Mouse (Mus musculus) forebrain, embryonic 10.5 days (tissue): ENCODE measurements around the gene Piezo1. TPM values are rescaled to one million over a fixed set of nuclear protein-coding genes. Genes with fewer than 3 reads are reported as not detected.
A peak's percentile ranks its signal among the peaks of the same experiment; 100 is the strongest.

ENCODE experiments used
- DNase-seq: peaks from one replicate; pipeline ENCODE4 v3.0.0-alpha.2; 2017; ENCODE audit warnings: low spot score; ENCODE audit errors: extremely low spot score
- H3K27ac ChIP-seq: fragments of 300-500 bp; sonication (generic); 2 replicates; pipeline ENCODE4 v1.5.1; 2016; ENCODE audit warnings: mild to moderate bottlenecking
- H3K27me3 ChIP-seq: fragments of 300-500 bp; sonication (generic); 2 replicates; pipeline ENCODE4 v1.6.1; 2016; ENCODE audit warnings: mild to moderate bottlenecking; ENCODE audit not compliant: poor library complexity, severe bottlenecking
- H3K36me3 ChIP-seq: fragments of 300-500 bp; sonication (generic); replicated peaks from 2 replicates; pipeline ENCODE4 v1.6.1; 2016; ENCODE audit warnings: mild to moderate bottlenecking, moderate library complexity
- H3K4me1 ChIP-seq: fragments of 300-500 bp; sonication (generic); 2 replicates; pipeline ENCODE4 v1.6.1; 2016
- H3K4me3 ChIP-seq: fragments of 300-500 bp; sonication (generic); 2 replicates; pipeline ENCODE4 v1.5.1; 2016; ENCODE audit warnings: mild to moderate bottlenecking, moderate library complexity
- H3K9me3 ChIP-seq: fragments of 300-500 bp; sonication (generic); 2 replicates; pipeline ENCODE4 v1.6.1; 2016; ENCODE audit warnings: mild to moderate bottlenecking, moderate library complexity
- WGBS: fragments of 180-500 bp; shearing (Covaris S2); methylation state at CpG from one replicate; pipeline ENCODE4 v1.1.7; 2016; 5-methylcytosine and 5-hydroxymethylcytosine counted together
- polyA plus RNA-seq: library from polyadenylated mRNA; unstranded; fragments of >200 nt; fragmentation: Nextera tagmentation; extraction: Ambion mirVana; gene quantifications from 2 replicates; pipeline ENCODE4 v1.2.1, GENCODE M21; 2016

Piezo1 gene
- polyA plus RNA-seq, 1 experiment from 2014 or later: 6.1 TPM

DNA sequence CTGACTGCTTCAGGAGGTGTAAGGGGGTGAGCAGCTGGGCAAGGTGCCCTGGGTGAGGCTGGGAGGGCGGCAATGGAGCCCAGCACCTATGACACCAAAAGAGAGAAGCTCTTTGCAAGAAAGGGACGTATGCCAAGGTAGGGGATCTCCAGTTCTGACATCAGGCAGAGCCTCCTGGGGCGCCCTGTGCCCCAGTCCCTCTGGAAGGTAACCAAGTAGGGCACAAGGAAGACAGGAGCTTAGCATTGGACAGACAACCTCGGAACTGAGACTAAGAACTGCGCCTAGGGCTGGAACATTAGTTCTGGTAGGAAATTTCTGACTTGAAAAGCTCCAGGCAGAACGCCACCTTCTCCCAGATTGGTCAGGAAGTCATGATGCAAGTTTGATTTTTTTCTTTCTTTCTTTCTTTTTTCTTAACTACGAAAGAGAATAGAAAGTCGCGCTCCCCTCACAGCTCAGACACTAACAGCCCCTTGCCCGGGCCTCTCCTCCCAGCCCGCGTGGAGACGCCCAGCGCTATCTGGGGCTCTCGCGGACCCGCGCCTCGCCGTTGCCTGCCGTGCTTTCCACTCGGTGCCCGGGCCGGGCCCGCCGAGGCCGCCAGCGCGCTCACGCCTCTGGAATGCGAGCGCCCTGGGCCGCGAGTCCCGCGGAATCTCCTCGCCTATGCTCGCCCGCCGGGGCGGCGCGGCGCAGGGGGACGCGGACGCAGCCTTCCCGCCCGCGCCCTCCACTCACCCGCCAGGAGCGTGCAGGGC, 715 bp downstream of the Piezo1 start:
- no peaks in the 10 kb centered on the region for H3K9me3 ChIP-seq
- DNase-seq: peak; percentile 59
- peaks cover 38% of the 10 kb centered on the region for H3K27me3 ChIP-seq
- peaks cover 6% of the 10 kb centered on the region; the same call in 1 of the 2 replicates for H3K36me3 ChIP-seq
- WGBS: 4% methylated on average over 52 of the region's 52 CpGs
- peak overlapping the region; percentile 68 for H3K4me3 ChIP-seq
- peak overlapping the region; percentile 91 for H3K27ac ChIP-seq
- peaks cover 56% of the 10 kb centered on the region for H3K4me1 ChIP-seq

DNA sequence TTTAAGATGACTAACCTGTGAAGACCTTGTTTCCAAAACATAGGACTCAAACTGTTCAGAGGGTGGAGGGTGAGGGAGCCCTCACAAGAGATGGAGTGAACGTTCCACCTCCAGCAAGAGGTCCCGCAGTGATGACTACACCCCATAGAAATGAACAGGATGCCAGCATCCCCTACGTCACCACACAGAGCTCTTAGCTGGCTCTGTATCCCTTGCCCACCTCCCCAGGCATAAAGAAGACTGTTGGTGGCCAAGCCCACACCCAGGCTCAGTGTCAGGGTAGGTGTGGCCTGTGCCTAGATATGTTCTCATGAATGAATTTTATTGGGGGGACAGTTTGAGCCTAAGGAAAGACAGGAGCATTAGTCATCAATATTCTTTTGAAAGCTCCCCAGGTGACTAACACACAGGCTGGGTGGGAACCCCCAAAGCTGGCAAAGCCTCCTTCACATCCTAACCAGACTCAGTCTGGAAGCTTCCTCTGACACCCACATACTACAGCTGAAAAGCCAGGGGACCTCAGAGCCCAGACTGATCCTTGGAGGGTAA, 2.2 kb downstream of the Piezo1 start:
- peaks cover 38% of the 10 kb centered on the region for H3K27me3 ChIP-seq
- peaks cover 56% of the 10 kb centered on the region for H3K4me1 ChIP-seq
- H3K9me3 ChIP-seq: no peaks in the 10 kb centered on the region
- WGBS: 91% methylated on average over 3 of the region's 3 CpGs
- H3K4me3 ChIP-seq: peak overlapping the region; percentile 68; the same call in 1 of the 2 replicates
- H3K27ac ChIP-seq: no peak overlapping the region
- H3K36me3 ChIP-seq: peaks cover 6% of the 10 kb centered on the region; the same call in 1 of the 2 replicates
- no peak for DNase-seq

DNA sequence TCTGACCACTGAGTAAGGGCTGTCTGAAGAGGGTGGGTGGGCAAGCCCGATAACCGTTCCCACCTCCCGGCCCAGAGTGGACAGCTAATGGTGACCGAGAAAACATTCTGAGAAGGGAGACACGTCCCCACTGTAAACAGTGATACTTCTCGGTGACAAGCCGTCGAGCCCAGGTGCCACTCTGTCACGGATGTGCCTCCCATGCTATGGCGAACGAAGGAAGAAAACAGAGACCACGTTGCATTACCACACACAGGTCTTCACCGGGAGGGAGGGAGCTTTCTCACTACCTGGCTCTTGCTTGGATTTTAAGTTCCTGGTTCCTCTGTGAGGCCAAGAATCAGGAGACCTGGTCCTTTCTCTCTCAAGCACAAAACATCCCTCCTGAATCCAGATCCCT, 2.8 kb downstream of the Piezo1 start:
- Histone ChIP-seq H3K9me3 (no peaks in the 10 kb centered on the region), H3K4me3 (peak overlapping the region; percentile 7), H3K27me3 (peaks cover 38% of the 10 kb centered on the region), H3K36me3 (peaks cover 6% of the 10 kb centered on the region; the same call in 1 of the 2 replicates), H3K4me1 (peaks cover 56% of the 10 kb centered on the region), H3K27ac (peak overlapping the region; percentile 74; the same call in 1 of the 2 replicates)
- WGBS: 77% methylated on average over 13 of the region's 13 CpGs
- no peak for DNase-seq

DNA sequence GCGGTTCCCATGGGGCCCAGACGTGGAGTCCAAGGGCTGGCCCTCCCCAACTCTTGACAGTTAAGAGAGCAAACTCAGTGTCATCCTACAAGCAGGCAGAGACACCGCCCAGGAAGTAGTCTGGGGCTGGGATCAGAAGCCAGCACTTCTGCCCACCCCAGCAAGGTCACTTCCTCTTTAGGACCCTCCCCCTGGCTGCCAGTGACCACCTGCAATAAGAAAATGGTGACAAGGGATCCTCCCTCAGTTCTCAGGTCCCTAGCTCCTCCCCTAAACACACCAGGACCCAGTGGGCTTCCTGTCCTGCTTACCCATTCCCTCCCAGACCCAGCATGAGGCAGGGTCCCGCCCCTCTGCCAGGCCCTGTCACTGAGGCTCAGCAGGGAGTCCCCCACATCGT, 3.3 kb downstream of the Piezo1 start:
- Histone ChIP-seq H3K4me3 (peak overlapping the region; percentile 31), H3K36me3 (peaks cover 6% of the 10 kb centered on the region; the same call in 1 of the 2 replicates), H3K27me3 (peaks cover 38% of the 10 kb centered on the region), H3K4me1 (peaks cover 56% of the 10 kb centered on the region), H3K9me3 (no peaks in the 10 kb centered on the region), H3K27ac (peak overlapping the region; percentile 74)
- no peak for DNase-seq
- WGBS: 34% methylated on average over 5 of the region's 5 CpGs

DNA sequence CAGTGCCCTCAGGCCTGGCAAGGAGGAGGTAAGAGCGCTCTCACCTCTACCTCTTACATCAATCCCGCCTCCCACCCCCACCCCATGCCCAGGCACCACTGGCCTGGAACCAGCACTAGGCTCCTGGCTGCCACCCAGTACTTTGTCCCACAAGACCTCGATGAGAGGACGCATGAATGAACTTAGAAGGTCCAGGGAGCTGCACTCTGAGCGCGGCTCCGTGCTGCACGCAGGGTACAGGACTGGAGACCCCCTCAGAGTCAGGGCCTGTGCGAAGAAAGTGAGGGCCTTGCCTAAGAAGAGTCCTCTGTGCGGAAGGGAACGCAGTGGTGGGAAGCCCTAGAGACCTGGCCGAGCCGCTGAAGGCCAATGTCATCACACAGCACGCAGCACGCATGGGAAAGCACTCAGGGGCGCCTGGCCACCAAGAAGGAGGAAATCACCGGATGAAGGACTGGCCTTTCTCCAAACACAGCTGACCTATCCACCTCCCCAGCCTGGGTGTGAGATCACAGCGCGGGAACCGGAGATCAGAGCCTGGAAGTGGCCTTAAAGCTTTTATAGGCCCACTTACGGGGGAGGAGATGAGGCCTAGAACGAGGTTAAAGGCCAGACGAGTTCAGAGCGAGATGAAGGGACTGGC, 4.2 kb downstream of the Piezo1 start:
- Histone ChIP-seq H3K4me3 (peak overlapping the region; percentile 31; the same call in 1 of the 2 replicates), H3K27ac (peak overlapping the region; percentile 74), H3K27me3 (peaks cover 34% of the 10 kb centered on the region), H3K36me3 (peaks cover 6% of the 10 kb centered on the region; the same call in 1 of the 2 replicates), H3K9me3 (no peaks in the 10 kb centered on the region), H3K4me1 (peaks cover 56% of the 10 kb centered on the region)
- WGBS: 81% methylated on average over 24 of the region's 24 CpGs
- DNase-seq: no peak

DNA sequence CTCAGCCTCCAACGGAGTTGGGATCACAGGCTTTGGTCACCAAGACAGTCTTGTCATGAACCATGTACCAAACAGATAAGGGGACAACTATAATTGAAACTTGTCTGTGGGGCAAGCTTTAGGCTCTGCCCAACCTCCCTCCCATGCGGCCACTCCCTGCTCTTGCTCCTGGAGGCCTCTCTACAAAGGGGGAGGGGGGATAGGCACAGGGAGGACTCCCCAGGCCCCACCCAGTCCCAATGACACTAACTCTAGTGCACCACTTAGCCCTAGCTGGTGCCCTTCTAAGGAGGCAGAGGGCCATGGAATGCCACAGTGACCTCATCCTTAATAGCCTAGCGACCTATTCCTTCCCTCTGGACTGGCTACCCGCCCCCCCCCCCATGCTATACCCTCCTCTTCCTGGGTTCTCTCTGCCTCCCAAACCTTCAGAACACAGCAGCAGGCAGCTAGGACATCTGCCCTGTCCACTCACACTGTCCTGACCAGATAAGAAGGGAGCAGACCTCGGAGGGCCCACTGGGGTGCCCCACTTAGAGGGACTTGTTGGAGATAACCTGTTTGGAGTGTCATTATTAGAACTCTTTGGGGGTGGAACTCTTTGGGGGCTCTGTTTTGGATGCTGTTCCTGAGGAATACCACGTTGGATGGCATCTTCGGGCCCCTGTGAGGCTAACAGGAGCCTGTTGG, 4.9 kb downstream of the Piezo1 start:
- peaks cover 51% of the 10 kb centered on the region for H3K4me1 ChIP-seq
- peaks cover 6% of the 10 kb centered on the region; the same call in 1 of the 2 replicates for H3K36me3 ChIP-seq
- WGBS: 85% methylated on average over 7 of the region's 7 CpGs
- peak overlapping the region; percentile 74 for H3K27ac ChIP-seq
- no peak for DNase-seq
- H3K4me3 ChIP-seq: peak overlapping the region; percentile 31; the same call in 1 of the 2 replicates
- H3K9me3 ChIP-seq: no peaks in the 10 kb centered on the region
- peaks cover 27% of the 10 kb centered on the region for H3K27me3 ChIP-seq

DNA sequence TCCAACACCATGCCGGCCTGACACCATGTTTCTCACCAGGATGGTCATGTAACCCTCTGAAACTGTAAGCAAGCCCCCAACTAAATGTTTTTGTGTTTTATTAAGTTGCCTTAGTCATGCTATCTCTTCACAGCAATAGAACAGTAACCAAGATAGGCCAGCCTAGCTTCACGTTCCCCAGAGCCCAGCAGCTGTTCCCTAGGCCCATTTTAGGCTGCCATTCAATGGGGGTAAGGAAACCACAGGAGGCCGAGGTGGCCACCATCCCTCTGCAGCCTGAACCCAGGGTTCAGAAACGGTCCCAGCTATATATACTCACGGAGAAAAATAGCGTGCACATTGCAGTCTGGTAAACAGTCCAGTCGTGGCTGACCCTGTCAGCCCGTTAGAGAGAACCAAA, 7.0 kb downstream of the Piezo1 start:
- 95% methylated on average over 8 of the region's 8 CpGs for WGBS
- peaks cover 6% of the 10 kb centered on the region for H3K27me3 ChIP-seq
- H3K9me3 ChIP-seq: no peaks in the 10 kb centered on the region
- no peak overlapping the region for H3K4me3 ChIP-seq
- H3K27ac ChIP-seq: no peak overlapping the region
- no peak for DNase-seq
- H3K36me3 ChIP-seq: peaks cover 6% of the 10 kb centered on the region; the same call in 1 of the 2 replicates
- peaks cover 37% of the 10 kb centered on the region for H3K4me1 ChIP-seq

DNA sequence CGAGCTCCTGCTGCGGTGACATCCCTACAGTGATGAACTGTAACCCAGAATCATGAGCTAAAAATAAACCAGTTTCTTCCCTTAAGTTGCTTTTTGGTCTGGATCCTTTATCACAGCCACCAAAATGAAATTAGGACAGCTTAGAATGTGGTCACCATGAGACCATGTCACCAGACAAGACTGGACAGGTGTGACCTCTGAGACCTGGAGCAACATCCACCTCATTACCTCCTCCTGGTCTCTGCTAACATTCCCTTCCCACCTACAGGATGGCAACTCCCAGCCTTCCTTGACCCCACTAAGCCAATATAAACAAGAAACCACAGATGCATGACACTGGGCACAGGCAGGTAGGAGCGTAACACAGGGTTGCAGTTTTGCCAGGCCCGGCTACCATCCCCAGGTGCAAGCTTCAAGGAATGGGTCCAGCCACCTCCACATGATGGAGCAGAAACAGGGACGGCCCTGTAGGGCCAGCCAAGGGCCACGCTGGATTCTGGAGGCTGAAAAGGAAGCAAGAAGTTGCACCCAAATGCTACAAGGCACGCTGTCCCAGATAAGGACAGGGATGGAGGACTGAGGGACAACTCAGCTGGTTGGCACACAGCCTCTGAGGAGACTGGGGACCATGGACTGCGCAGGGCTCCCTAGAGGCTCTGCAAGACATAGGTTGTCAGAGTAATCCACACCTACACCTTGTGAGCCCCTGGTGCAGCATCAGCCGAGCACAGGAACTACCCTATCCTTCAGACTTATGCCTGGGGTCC, 12.6 kb downstream of the Piezo1 start:
- no peak for DNase-seq
- Histone ChIP-seq H3K9me3 (no peaks in the 10 kb centered on the region), H3K27me3 (no peaks in the 10 kb centered on the region), H3K27ac (peak overlapping the region; percentile 53), H3K4me3 (no peak overlapping the region), H3K4me1 (peaks cover 22% of the 10 kb centered on the region), H3K36me3 (no peaks in the 10 kb centered on the region)
- WGBS: 93% methylated on average over 9 of the region's 9 CpGs

DNA sequence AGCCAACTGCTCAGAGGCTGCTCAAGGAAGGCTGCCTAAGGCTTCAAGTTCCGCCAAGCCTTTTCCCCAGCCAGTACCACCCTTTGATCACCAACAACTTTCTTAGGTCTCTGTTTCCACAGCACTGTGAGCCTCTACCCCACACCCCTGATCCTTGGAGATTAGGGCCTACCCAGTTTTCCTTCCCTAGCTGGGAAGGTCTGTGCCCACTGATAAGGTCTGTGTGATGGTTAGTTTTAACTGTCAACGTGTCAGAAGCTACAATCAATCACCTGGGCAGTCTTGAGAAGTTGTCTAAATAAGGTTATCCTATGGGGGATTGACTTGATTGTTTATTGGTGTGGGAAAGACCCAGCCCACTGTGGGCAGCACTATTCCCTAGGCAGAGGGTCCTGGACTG, 13.3 kb downstream of the Piezo1 start:
- Histone ChIP-seq H3K9me3 (no peaks in the 10 kb centered on the region), H3K36me3 (no peaks in the 10 kb centered on the region), H3K27ac (no peak overlapping the region), H3K27me3 (no peaks in the 10 kb centered on the region), H3K4me1 (peaks cover 22% of the 10 kb centered on the region), H3K4me3 (no peak overlapping the region)
- DNase-seq: no peak
- WGBS: 88% methylated on average over 2 of the region's 2 CpGs

DNA sequence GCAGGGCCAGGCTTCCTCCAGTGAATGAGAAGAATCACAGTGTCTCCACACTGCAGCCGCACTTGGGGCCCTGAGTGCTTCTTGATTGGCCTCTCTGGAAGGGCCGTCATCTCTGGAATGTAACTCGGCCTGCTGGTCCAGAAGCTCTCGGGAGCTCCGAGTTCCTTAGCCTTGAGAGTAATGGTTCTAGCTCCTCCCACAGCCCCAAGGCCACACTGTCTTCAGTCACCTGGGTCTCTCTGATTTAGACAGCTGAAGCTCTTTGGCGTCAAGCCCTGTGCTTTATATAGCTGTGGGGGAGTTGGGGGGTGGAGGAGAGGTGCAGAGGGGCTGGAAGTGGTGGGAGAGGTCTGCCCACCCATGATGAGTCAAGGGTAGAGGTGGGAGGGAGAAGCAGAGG, 14.1 kb downstream of the Piezo1 start:
- Histone ChIP-seq H3K27me3 (no peaks in the 10 kb centered on the region), H3K9me3 (no peaks in the 10 kb centered on the region), H3K4me3 (no peak overlapping the region), H3K36me3 (no peaks in the 10 kb centered on the region), H3K27ac (peak overlapping the region; percentile 44), H3K4me1 (peaks cover 24% of the 10 kb centered on the region)
- WGBS: 66% methylated on average over 6 of the region's 6 CpGs
- DNase-seq: no peak

DNA sequence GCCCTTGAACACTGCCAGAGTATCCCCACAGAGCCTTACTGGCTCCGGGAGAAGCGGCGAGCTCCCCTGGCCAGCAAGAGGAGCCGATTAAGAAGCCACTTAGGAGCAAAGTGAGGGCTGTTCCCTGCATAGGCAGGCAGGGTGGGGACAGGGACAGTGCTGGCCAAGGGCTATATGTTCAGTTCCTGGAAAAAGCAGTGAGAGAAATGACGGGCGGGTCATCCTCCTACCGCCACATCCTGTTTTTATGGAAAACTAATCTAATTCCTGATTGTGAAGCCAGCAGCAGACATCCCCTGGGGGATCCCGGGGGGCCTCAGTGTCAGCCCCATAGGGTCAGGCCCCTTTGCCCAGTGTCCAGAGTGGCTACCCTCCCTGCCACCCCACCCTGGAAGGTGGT, 19.8 kb downstream of the Piezo1 start:
- Histone ChIP-seq H3K27me3 (no peaks in the 10 kb centered on the region), H3K9me3 (0 out of 2 replicates have a peak, but pooled peaks cover 5% of the 10 kb centered on the region), H3K4me3 (no peak overlapping the region), H3K4me1 (peaks cover 21% of the 10 kb centered on the region), H3K27ac (peak overlapping the region; percentile 36; the same call in 1 of the 2 replicates), H3K36me3 (no peaks in the 10 kb centered on the region)
- 87% methylated on average over 8 of the region's 8 CpGs for WGBS
- no peak for DNase-seq

DNA sequence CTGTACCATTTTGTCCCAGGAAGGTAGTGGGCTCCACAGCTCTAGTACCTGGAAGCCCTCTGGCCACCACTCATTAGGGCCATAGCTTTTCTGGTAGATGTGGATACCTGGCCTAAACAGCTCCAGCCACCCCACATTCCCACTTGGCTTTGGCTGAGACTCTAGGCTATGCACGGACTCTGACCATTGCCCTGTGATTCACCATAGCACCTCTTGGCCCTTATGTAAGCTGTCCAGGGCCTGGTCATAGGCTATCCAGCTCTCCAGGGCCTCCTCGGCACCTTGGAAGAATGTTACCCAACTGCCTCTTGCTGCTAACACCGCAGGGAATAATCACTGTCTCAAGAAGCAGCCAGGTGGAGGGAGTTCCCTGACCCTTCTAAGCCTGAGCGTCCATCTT, 22.0 kb downstream of the Piezo1 start:
- 92% methylated on average over 4 of the region's 4 CpGs for WGBS
- DNase-seq: no peak
- H3K36me3 ChIP-seq: no peaks in the 10 kb centered on the region
- peaks cover 42% of the 10 kb centered on the region for H3K4me1 ChIP-seq
- 0 out of 2 replicates have a peak, but pooled peaks cover 5% of the 10 kb centered on the region for H3K9me3 ChIP-seq
- H3K4me3 ChIP-seq: no peak overlapping the region
- H3K27ac ChIP-seq: no peak overlapping the region
- H3K27me3 ChIP-seq: peaks cover 5% of the 10 kb centered on the region; the same call in 1 of the 2 replicates
